Mouse (Mus musculus): ENCODE measurements around the gene Adsl. TPM values are rescaled to one million over a fixed set of nuclear protein-coding genes. Genes with fewer than 3 reads are reported as not detected.

Gene Adsl
- polyA plus RNA-seq, 1 experiment from 2014 or later = 102 TPM

GRCm38 (mm10) chr15:80988331-80988730 is 40.0 kb downstream of the Adsl start:
- no peaks in the 10 kb centered on the region for H3K4me1 ChIP-seq (ENCODE audit: control insufficient read depth, insufficient read depth, low read length)
- H3K4me2 ChIP-seq (ENCODE audit: low read length) = no peak overlapping the region
- 50% methylated on average over 1 of the region's 1 CpGs for WGBS
- H3K27ac ChIP-seq (ENCODE audit: low read length) = no peak overlapping the region
- H3K9ac ChIP-seq (ENCODE audit: low read depth, low read length) = no peak overlapping the region
- no peak overlapping the region for H3K4me3 ChIP-seq (ENCODE audit: low read depth, low read length)
- no peaks in the 10 kb centered on the region for H3K9me3 ChIP-seq (replicated peaks; ENCODE audit: control insufficient read depth, low read length, poor library complexity, severe bottlenecking)
- no peaks in the 10 kb centered on the region for H3K36me3 ChIP-seq (ENCODE audit: control insufficient read depth, insufficient read depth, low read length)
- ATAC-seq = no peak
- no peaks in the 10 kb centered on the region for H3K27me3 ChIP-seq (ENCODE audit: control insufficient read depth, insufficient read depth, low read depth, low read length)

GRCm38 (mm10) chr15:80989712-80990111 is 41.4 kb downstream of the Adsl start:
- no peak overlapping the region for H3K4me2 ChIP-seq (ENCODE audit: low read length)
- no peaks in the 10 kb centered on the region for H3K27me3 ChIP-seq (ENCODE audit: control insufficient read depth, insufficient read depth, low read depth, low read length)
- H3K9ac ChIP-seq (ENCODE audit: low read depth, low read length) = no peak overlapping the region
- H3K4me3 ChIP-seq (ENCODE audit: low read depth, low read length) = no peak overlapping the region
- 78% methylated on average over 3 of the region's 3 CpGs for WGBS
- H3K36me3 ChIP-seq (ENCODE audit: control insufficient read depth, insufficient read depth, low read length) = no peaks in the 10 kb centered on the region
- no peak for ATAC-seq
- H3K4me1 ChIP-seq (ENCODE audit: control insufficient read depth, insufficient read depth, low read length) = no peaks in the 10 kb centered on the region
- no peaks in the 10 kb centered on the region for H3K9me3 ChIP-seq (replicated peaks; ENCODE audit: control insufficient read depth, low read length, poor library complexity, severe bottlenecking)
- no peak overlapping the region for H3K27ac ChIP-seq (ENCODE audit: low read length)

GRCm38 (mm10) chr15:80994959-80995358 is 46.7 kb downstream of the Adsl start:
- 91% methylated on average over 5 of the region's 5 CpGs for WGBS
- Histone ChIP-seq H3K27me3 (ENCODE audit: control insufficient read depth, insufficient read depth, low read depth, low read length) (no peaks in the 10 kb centered on the region), H3K9me3 (replicated peaks; ENCODE audit: control insufficient read depth, low read length, poor library complexity, severe bottlenecking) (no peaks in the 10 kb centered on the region), H3K4me1 (ENCODE audit: control insufficient read depth, insufficient read depth, low read length) (no peaks in the 10 kb centered on the region), H3K9ac (ENCODE audit: low read depth, low read length) (no peak overlapping the region), H3K4me2 (ENCODE audit: low read length) (no peak overlapping the region), H3K4me3 (ENCODE audit: low read depth, low read length) (no peak overlapping the region), H3K36me3 (ENCODE audit: control insufficient read depth, insufficient read depth, low read length) (no peaks in the 10 kb centered on the region), H3K27ac (ENCODE audit: low read length) (no peak overlapping the region)
- no peak for ATAC-seq

- WGBS = 73% methylated on average over 6 of the region's 6 CpGs
- H3K27ac ChIP-seq (ENCODE audit: low read length) = no peak overlapping the region
- H3K36me3 ChIP-seq (ENCODE audit: control insufficient read depth, insufficient read depth, low read length) = no peaks in the 10 kb centered on the region
- no peak overlapping the region for H3K4me2 ChIP-seq (ENCODE audit: low read length)
- no peak for ATAC-seq
- no peaks in the 10 kb centered on the region for H3K4me1 ChIP-seq (ENCODE audit: control insufficient read depth, insufficient read depth, low read length)
- H3K9ac ChIP-seq (ENCODE audit: low read depth, low read length) = no peak overlapping the region
- no peaks in the 10 kb centered on the region for H3K27me3 ChIP-seq (ENCODE audit: control insufficient read depth, insufficient read depth, low read depth, low read length)
- no peak overlapping the region for H3K4me3 ChIP-seq (ENCODE audit: low read depth, low read length)
- no peaks in the 10 kb centered on the region for H3K9me3 ChIP-seq (replicated peaks; ENCODE audit: control insufficient read depth, low read length, poor library complexity, severe bottlenecking)
These were observed 48.0 kb downstream of the Adsl start for GRCm38 (mm10) chr15:80996090-80996835.

GRCm38 (mm10) chr15:80997077-80997476 is 48.8 kb downstream of the Adsl start:
- H3K4me3 ChIP-seq (ENCODE audit: low read depth, low read length) = no peak overlapping the region
- no peak overlapping the region for H3K9ac ChIP-seq (ENCODE audit: low read depth, low read length)
- no peaks in the 10 kb centered on the region for H3K9me3 ChIP-seq (replicated peaks; ENCODE audit: control insufficient read depth, low read length, poor library complexity, severe bottlenecking)
- H3K27me3 ChIP-seq (ENCODE audit: control insufficient read depth, insufficient read depth, low read depth, low read length) = no peaks in the 10 kb centered on the region
- no peak for ATAC-seq
- 64% methylated on average over 1 of the region's 1 CpGs for WGBS
- no peak overlapping the region for H3K27ac ChIP-seq (ENCODE audit: low read length)
- H3K4me1 ChIP-seq (ENCODE audit: control insufficient read depth, insufficient read depth, low read length) = no peaks in the 10 kb centered on the region
- H3K36me3 ChIP-seq (ENCODE audit: control insufficient read depth, insufficient read depth, low read length) = no peaks in the 10 kb centered on the region
- H3K4me2 ChIP-seq (ENCODE audit: low read length) = no peak overlapping the region

- no peak overlapping the region for H3K4me2 ChIP-seq (ENCODE audit: low read length)
- no peak overlapping the region for H3K4me3 ChIP-seq (ENCODE audit: low read depth, low read length)
- no peaks in the 10 kb centered on the region for H3K9me3 ChIP-seq (replicated peaks; ENCODE audit: control insufficient read depth, low read length, poor library complexity, severe bottlenecking)
- no peaks in the 10 kb centered on the region for H3K4me1 ChIP-seq (ENCODE audit: control insufficient read depth, insufficient read depth, low read length)
- no peak overlapping the region for H3K9ac ChIP-seq (ENCODE audit: low read depth, low read length)
- no peak overlapping the region for H3K27ac ChIP-seq (ENCODE audit: low read length)
- H3K27me3 ChIP-seq (ENCODE audit: control insufficient read depth, insufficient read depth, low read depth, low read length) = no peaks in the 10 kb centered on the region
- 31% methylated on average over 2 of the region's 4 CpGs for WGBS
- no peak for ATAC-seq
- H3K36me3 ChIP-seq (ENCODE audit: control insufficient read depth, insufficient read depth, low read length) = peaks cover 10% of the 10 kb centered on the region
These were observed 52.3 kb downstream of the Adsl start for GRCm38 (mm10) chr15:81000419-81001138.

- Histone ChIP-seq H3K27me3 (ENCODE audit: control insufficient read depth, insufficient read depth, low read depth, low read length) (no peaks in the 10 kb centered on the region), H3K4me3 (ENCODE audit: low read depth, low read length) (no peak overlapping the region), H3K36me3 (ENCODE audit: control insufficient read depth, insufficient read depth, low read length) (peaks cover 34% of the 10 kb centered on the region), H3K9ac (ENCODE audit: low read depth, low read length) (no peak overlapping the region), H3K27ac (ENCODE audit: low read length) (no peak overlapping the region), H3K4me2 (ENCODE audit: low read length) (no peak overlapping the region), H3K9me3 (replicated peaks; ENCODE audit: control insufficient read depth, low read length, poor library complexity, severe bottlenecking) (no peaks in the 10 kb centered on the region), H3K4me1 (ENCODE audit: control insufficient read depth, insufficient read depth, low read length) (no peaks in the 10 kb centered on the region)
- ATAC-seq = no peak
- 86% methylated on average over 10 of the region's 10 CpGs for WGBS
These were observed 57.9 kb downstream of the Adsl start for GRCm38 (mm10) chr15:81006127-81006735.

GRCm38 (mm10) chr15:81007339-81007738 is 59.0 kb downstream of the Adsl start:
- Histone ChIP-seq H3K27me3 (ENCODE audit: control insufficient read depth, insufficient read depth, low read depth, low read length) (no peaks in the 10 kb centered on the region), H3K9me3 (replicated peaks; ENCODE audit: control insufficient read depth, low read length, poor library complexity, severe bottlenecking) (no peaks in the 10 kb centered on the region), H3K9ac (ENCODE audit: low read depth, low read length) (no peak overlapping the region), H3K4me3 (ENCODE audit: low read depth, low read length) (no peak overlapping the region), H3K4me1 (ENCODE audit: control insufficient read depth, insufficient read depth, low read length) (no peaks in the 10 kb centered on the region), H3K27ac (ENCODE audit: low read length) (no peak overlapping the region), H3K4me2 (ENCODE audit: low read length) (no peak overlapping the region), H3K36me3 (ENCODE audit: control insufficient read depth, insufficient read depth, low read length) (peaks cover 34% of the 10 kb centered on the region)
- ATAC-seq = no peak
- 94% methylated on average over 9 of the region's 9 CpGs for WGBS

GRCm38 (mm10) chr15:81007905-81008304 is 59.6 kb downstream of the Adsl start:
- ATAC-seq = no peak
- no peak overlapping the region for H3K4me3 ChIP-seq (ENCODE audit: low read depth, low read length)
- H3K4me2 ChIP-seq (ENCODE audit: low read length) = no peak overlapping the region
- H3K9ac ChIP-seq (ENCODE audit: low read depth, low read length) = no peak overlapping the region
- no peaks in the 10 kb centered on the region for H3K4me1 ChIP-seq (ENCODE audit: control insufficient read depth, insufficient read depth, low read length)
- 90% methylated on average over 8 of the region's 8 CpGs for WGBS
- H3K9me3 ChIP-seq (replicated peaks; ENCODE audit: control insufficient read depth, low read length, poor library complexity, severe bottlenecking) = no peaks in the 10 kb centered on the region
- no peaks in the 10 kb centered on the region for H3K27me3 ChIP-seq (ENCODE audit: control insufficient read depth, insufficient read depth, low read depth, low read length)
- no peak overlapping the region for H3K27ac ChIP-seq (ENCODE audit: low read length)
- peaks cover 36% of the 10 kb centered on the region for H3K36me3 ChIP-seq (ENCODE audit: control insufficient read depth, insufficient read depth, low read length)
